Mouse (Mus musculus): ENCODE results near the gene Lyrm1. TPM values are rescaled to one million over a fixed set of nuclear protein-coding genes. Genes with fewer than 3 reads are reported as not detected.

Gene Lyrm1
- 8.3 and 8.9 TPM in 2 replicates for polyA plus RNA-seq (2012; rRNA removed)

DNA sequence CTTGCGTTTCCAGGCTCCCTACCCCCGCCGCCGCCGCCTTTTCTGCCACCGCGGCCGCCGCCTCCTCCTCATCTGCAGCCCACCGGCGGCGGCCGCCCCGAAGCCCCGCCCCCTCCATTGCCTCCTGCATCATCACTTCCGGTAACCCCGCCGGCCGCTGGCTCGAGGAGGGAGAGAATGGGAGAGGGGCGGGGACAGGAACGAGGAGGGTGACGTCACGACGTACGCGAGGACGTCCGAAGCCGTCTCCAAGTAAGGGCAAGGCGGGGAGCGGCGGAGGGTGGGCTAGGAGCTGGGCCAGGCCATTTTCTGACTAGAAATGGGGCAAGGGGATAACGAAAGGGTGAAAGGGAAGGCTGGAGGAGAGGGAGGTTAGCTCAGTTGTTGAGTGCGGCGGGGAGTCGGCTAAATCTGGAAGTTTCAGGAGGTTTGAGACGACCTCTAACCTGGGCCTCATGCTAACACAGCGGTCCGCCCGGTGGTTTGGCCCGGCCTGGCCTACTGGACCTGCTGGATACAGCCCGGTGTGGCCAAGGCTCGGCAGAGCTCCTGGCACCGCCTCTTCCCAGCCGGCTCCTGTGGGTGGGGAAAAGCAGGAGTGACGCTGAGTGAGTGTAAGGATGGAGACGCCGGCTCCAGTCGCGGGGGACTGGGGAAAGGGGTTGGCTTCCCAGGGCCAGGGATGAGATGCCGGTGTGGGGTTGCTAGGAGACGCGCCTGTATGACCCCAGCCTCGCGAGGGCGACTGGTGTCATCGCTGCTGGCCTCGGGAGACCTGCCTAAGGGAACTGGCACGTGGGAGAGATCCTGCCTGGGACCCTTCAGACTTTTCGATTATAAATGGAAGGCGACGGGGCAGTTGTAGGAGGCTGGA, at the start of gene Lyrm1, which contains the start of gene Dcun1d3:
Lyrm1 (plus strand) TSS at position 223 of the 874 bp plus-strand sequence.
Dcun1d3 (minus strand) TSS at position 660 of the 874 bp plus-strand sequence.
- peak; percentile 89 for DNase-seq (ENCODE audit: low spot score)

DNA sequence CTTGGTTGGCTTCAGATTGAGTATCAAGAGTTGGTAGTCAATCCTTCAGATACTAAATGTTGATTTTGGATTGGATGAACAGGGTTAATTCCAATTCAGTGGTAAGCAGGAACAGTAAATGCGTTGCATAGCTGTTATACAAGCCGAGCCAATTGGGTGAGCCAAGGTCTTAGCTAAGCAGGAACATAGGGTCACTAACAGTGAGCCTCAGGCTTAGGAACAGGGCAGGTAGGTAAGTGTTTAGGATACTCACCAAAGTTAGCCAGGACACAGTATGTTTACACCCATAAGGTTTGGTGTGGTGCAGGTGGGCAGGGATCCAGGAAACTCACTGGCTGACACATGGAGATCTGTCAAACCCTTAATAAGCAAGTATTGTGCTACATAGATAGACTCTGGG, 48.3 kb upstream of the Lyrm1 start:
- no peak for DNase-seq (ENCODE audit: low spot score)

DNA sequence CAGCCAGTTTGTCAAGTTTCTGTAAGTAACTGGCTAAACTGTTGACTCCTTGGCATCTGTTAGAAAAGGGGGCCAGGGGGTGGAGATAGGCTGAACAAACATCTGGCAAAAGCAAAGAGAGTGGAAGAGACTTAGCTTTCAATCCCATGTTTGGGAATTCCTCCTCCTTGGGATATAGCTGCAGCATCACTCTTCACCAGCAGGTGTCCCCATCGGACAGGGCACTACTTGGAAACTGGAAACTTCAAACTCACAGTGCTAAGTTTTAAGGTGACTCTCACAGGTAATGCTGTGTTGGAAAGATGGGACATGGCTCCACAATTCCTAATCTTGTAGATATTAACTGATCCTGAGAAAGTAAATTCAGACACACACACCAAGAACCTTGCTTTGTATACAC, 46.6 kb upstream of the Lyrm1 start:
- DNase-seq (ENCODE audit: low spot score) = peak; percentile 41

DNA sequence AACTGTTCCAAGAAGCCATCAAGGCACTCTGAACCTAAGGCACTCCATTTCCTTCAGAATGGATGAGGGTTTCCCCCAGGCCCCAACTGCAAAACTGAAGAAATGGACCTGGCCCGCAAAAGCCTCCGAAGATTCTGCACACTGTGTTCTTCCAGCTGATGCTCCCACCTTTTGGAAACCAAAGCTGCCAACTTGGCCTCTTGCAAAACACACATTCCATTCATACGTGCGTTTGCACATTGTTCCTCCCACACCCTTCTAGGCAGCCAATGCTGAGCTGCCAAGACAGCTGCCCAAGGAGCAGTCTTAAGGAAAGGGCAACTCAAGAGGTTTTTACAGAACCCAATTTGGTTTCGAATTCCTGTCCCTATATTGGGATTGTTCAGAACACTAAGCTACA, 44.9 kb upstream of the Lyrm1 start:
- no peak for DNase-seq (ENCODE audit: low spot score)

DNA sequence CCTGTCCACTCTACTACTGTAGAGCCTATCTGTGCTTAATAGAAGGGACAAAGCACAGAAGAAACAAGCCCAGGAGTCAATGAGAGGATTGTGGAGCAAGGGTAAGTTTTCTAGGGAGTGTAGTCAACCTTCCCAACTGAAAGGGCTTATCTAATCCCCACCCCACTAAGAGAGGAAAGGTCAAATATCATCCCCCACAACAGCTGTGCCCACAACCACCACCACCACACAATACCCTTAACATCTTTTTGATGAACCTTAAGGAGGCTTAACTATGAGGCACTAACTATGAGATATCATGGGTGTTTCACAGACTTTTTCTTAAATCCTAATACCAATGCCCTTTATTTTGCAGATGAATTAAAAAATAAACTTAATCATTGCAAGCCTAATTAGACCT, 43.2 kb upstream of the Lyrm1 start:
- DNase-seq (ENCODE audit: low spot score) = no peak

DNA sequence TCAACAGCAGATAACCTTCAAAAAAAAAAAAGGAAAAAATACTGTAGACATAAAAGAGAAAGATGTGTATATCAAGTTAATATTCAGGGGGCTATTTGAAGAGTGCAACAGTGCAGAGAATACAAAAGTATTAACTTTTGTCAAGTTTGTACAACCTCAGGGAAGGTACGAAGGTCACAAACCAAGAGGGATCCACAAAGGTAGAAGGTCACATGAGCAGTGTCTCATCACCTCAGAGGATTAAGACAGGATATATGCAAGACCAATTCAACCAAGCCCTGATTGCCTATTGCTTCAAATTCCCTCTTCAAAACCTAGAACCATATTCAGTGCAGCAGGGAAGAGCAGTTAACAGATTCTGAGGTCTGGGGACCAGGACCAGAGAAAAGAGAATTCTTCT, 42.5 kb upstream of the Lyrm1 start:
- no peak for DNase-seq (ENCODE audit: low spot score)

DNA sequence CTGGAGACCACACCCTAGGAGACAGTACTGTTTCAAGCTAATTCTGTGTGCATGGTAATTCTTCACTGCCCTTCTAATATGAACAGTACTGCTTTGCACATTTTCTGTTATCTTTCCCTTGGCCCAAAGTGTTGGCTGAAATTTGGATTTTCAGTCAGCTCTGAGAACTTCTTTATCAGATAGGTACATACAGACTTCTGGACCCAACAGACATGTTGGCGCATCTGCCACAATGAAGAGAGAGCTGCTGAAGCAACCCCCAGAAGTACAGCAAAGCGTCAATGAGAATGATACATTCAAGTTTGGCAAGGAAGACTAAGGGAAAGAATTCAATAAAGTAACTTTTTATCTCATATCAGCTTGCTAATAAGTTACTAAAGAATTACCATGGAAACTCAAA, 41.3 kb upstream of the Lyrm1 start:
- no peak for DNase-seq (ENCODE audit: low spot score)

DNA sequence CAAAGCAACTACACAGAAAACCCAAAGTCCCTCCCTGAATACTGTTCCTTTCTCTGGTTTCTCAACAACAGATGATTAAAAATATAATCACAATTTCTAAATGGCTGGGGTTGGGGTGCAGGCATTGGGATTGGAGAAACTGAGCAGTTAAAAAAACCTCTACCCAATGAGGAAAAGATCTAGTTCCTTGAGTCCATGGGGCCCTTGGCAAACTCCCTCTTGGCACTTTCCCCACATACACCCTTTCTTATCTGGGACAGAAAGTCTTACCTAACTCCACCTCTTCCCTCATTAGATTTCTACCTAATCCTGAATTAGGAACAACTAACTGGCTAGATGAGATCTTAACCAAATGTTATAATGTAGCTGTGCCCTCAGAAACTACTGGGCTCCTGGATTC, 40.6 kb upstream of the Lyrm1 start:
- DNase-seq (ENCODE audit: low spot score) = no peak

DNA sequence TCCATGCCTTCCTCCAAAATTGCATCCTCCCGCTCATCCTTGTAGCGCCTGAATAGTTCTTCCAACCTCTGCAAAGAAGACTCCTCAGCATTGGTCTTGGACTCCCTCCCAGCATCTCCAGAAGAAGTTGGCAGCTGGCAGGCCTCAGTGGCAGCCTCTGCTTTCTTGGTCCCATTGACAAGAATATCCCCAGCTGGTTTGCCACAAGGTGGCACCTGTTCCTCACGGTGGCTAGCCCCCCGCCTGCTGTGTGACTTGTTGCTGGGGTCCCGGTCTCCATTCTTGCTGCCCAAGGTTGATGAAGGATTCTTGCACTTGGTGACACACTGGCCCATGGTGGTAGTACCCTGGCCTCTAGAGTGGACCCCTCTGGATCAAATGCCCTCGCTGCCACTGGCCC, 36.2 kb upstream of the Lyrm1 start:
- no peak for DNase-seq (ENCODE audit: low spot score)

DNA sequence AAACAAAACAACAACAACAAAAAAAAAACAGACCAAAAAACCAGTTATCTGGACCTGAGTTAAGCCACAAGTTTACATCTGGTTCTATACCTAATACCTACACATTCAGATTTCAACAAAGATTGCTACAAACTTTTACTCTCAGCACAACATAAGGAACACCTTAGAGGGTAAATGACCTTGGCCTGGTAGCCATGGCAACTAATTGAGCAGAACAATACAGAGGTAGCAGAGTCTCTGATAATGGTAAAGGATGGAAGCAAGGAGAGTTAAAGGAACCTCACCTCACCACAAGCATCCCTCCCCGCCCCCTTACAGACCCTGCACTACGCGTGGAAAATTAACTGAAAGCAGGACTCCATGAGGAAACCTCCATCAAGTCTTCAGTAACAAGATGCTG, 35.5 kb upstream of the Lyrm1 start:
- no peak for DNase-seq (ENCODE audit: low spot score)

DNA sequence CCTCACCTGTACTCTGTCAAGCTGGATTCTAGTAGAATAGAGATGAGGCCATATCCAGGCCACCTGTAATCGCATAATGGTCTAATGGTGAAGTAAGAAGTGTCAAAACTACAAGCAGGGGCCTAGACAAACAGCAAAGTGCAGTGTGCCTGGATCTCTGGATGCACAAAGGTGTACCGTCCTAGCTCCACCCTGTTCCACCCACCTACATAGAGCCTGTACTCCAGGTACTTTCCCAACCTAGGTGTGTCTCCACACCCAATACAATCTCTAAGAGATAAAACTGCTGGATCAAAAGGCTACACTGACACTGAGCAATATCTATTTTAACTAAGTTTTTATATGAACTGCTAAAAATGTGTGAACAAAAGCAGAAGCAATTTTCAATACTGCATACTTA, 35.1 kb upstream of the Lyrm1 start:
- DNase-seq (ENCODE audit: low spot score) = no peak

DNA sequence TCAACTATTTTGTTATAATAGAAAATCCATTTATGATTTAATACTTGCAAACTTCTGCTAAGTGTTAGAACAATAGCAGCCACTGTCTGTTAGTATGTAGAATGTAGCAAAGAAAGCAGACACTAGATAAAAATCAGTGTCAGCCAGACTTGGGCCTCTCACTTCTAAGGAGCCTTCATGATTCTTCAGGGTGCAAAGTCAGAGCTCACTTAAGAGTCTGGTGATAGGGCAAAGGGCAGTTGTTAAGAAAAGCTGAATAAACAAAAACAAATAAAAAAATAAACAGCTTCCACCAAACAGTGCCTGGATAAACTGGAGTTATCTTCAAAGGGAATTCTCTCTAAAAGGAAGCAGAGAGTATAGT, 34.7 kb upstream of the Lyrm1 start:
- no peak for DNase-seq (ENCODE audit: low spot score)

DNA sequence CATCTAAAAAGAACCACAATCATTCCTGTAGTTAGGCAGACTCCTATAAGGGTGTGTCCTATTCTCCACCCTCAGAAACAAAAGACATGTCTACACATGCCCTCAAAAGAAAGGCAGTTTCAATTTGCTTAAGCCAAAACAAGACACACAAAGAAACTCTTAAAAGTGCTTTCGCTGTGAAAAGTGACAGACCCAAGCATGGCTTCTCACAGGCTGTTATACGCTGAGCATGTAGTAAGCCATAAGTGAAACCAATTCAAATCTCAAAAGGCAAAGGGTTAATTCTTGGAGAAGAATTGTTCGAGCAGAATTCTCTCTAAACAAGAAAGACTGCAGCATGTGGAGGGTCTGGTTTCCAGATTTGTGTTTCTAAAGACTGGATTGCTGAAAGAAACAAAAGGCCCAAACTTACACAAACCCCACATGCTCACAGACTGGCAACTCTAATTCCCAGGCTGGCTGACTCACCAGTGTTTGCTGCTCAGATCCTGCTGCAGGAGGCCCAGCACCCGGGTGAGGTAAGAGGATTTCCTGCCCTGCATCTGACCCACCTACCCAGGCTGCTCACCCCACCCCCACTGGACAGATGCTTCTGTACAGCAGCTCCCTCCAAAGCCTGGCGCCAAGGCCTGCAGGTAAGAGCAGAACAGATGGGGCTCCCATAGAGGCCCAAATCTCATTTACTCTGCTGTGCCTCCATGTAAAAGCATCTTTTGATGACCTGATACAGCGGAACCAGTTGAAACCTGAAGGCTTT, 34.1 kb upstream of the Lyrm1 start:
- DNase-seq (ENCODE audit: low spot score) = peak; percentile 44

DNA sequence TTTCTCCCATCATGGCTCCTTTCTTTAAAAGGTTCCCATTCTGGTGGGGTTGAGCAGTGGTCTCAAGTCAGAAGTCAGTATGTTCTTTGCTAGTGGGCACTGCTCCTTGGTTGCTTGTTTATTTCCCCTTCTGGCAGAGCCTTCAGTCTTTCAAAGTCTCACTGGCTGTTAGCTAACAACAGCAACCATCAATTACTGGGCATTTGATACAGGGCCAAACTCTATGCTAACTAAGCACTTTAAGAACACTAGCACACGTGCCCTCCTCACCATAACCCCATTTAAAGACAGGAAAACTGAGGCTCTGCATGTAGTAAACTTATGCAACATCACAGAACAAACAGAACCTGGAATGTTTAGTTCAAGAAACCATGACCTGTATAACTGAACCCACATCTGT, 33.5 kb upstream of the Lyrm1 start:
- no peak for DNase-seq (ENCODE audit: low spot score)

DNA sequence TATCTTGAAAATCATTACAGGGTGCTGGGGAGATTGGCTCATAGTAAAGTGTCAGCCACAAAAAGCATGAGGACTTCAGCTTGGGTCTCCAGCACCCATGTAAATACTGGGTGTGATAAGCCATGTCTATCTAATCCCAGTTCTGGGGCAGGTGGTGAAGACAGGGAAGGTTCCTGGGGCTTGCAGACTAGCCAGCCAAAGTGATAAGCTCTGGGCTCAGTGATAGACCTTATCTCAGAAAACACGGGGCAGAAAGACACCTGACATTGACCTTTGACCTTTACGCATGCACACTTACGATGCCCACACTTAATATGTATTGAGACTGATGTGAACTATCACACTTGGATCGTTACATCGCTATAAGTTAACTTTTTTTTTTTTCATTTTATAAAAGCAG, 31.2 kb upstream of the Lyrm1 start:
- no peak for DNase-seq (ENCODE audit: low spot score)

DNA sequence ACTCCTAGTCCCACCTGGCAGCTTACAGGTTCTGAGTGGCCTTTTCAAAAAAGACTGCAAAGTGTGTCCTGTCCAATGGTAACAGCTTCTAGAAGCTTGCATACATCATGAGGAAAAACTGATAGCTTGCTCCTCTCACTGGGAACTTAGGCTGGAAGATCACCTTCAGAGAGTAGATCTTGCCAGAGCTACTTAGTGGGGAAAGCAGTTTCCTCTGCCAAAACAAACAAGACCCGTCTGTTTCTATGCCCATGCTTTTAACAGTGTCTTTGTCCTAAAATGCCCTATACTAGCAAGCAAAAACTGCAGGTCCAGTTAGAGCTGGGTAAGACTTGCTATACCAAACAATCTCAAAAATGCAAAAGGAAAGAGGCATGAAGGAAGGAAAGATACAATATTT, 29.5 kb upstream of the Lyrm1 start:
- DNase-seq (ENCODE audit: low spot score) = no peak

DNA sequence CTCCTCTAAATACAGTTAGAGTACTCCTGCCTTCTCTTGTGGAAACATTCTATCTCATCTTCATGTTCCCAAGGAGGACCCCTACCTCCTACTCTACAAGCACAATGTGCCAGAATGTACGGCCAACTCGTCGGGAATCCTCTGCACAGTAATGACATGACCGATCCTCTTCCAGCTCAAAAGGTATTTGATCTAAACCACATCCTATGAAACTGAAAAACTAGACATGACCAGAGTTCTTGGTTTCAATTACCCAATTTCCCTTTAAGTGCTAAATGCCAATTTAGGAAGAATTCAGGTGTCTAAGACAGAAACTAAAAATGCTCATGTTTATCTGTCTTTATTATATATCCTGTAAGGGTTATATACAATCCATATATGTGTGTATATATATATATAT, 23.5 kb upstream of the Lyrm1 start:
- DNase-seq (ENCODE audit: low spot score) = no peak

DNA sequence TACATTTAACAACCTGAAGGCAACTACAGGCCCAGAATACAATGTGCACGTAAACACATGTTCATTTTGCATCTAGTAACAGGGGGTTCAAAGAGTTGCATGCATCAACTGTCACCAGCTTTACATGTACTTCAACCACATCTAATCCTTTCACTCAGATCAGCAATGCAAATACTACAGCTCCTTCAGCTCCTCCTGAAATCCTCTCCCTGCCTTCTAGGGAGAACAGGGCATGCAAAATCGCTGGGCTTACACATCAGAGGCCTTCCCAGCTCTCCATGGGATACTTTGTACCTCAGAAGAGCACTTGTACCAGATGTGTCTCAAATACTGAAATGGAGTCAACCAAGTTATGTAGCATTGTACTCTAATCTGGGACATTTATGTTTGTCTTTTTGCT, 22.6 kb upstream of the Lyrm1 start:
- DNase-seq (ENCODE audit: low spot score) = no peak

DNA sequence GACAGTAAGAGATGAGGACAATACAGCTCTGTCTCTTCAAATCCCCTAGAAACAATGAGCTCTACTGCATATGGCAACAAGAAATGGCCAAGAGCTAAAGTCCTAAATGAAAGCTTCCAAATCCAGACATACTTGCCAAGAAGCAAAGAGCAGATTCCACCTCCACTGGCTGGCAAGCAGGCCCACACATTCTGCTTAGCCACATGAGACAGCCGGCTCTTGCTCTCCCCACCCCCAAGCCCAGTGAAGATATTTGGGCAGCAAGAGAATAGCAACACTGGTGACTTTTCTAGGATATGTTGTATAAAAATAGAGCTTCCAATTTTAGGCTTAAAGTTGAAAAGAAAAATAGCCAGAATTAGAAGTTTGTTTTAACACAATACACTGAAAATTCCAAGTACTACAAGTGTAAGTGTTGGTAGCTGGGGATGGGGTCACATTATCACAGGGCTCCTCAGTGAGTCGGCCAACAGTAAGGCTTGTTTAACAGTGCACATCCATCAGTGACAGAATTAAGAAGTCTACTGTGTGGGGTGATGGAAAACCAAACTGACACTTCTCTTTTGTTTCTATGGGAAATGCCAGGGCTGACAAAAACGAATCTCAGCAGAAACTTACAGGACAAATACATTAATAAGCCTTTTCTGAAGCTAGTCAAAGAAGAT, 19.8 kb upstream of the Lyrm1 start:
- no peak for DNase-seq (ENCODE audit: low spot score)

DNA sequence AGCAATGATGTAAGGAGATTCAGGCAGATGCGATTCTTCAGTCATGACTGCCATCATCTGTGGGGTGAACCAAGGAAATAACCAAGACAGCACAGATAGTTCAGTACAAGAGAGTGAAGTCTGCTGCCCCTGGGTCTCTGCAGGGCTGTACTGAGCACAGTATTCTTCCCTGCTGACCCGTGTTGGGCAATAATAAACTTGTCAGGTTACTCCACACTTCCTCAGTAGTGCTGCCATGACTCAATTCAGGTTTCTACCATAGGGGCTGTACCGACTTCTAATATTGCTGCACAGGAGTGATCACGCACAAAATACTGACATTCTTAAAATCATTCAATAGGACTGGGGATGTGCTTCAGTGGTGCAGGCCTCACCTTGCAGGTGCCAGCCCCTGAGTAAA, 16.5 kb upstream of the Lyrm1 start:
- no peak for DNase-seq (ENCODE audit: low spot score)

DNA sequence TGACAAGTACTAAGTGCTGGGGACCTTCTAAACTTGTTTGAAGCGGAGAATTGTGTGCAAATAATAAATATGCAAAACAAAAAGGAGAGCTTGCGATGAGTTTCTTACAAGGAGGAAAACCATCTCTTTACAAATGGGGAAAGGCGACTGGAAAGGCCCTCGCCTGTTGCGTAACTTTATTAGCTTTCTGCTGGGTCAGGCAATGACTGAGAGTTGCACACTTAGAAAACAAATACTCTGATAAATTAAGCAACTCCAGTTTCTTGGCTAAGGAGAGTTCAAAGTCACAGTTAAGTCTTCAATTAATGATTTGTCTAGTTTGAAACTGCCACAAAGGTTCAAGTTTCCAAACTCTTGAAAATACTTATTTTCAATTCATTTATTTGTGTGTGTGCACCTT, 15.3 kb upstream of the Lyrm1 start:
- no peak for DNase-seq (ENCODE audit: low spot score)

DNA sequence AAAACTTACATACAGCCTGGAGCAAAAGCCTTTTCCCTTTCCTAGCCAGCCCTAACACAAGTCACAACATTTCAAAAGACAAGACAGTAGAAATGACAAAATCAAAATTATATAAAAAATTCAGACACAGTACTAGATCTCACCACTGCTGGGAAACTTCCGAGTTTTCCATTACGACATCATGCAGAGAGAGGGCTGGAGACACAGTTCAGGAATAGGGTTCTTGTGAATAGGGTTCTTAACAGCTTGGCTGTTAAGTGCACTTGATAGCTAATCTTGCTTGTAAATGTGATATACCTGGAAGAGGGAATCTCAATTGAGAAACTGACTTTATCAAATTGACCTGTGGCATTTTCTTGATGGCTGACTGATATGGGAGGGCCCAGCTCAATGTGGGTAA, 14.4 kb upstream of the Lyrm1 start:
- no peak for DNase-seq (ENCODE audit: low spot score)

DNA sequence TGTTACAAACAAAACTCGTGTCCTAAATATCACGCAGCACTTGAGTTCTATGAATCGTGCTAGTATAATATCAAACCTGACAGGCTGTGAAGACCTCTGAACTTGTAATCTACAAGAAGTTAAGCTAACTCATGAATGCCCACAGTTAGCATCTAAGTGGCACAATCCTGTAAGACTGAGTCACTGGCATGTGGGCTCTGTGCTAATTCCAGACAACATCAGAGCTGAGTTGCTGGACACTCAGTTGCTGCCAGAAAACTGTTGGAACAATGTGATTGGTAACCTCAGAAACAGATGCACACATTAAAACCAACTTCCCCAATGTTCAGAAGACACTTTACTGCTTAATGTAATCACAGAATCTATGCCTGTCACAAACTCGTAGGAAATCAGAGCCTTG, 7.8 kb upstream of the Lyrm1 start:
- DNase-seq (ENCODE audit: low spot score) = no peak
